ENCODE assay signal across 19 mouse cellular contexts in the genomic region with DNA sequence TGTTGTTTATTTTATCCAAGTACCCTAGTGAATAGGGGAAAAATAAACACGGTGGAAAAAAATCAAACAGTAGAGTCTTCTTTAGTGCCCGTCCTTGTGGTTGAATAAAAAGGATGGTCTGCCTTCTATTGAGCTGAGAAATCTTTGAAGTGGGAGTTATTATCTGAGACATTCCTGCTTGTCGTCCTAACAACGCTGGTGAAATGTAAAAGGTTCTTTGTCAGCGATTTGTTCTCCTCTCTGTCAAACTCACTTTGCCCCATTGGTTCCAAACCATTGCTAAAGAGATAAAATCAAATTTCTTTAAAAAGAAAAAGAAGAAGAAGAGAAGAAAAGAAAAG. TPM values are rescaled to one million over a fixed set of nuclear protein-coding genes. Genes with fewer than 3 reads are reported as not detected.
A peak's percentile ranks its signal among the peaks of the same experiment; 100 is the strongest.
DNase-seq lines count a peak whose midpoint lies in the region; ATAC-seq and TF ChIP-seq lines count a peak whose summit lies in the region.
"Had no signal": no experiment of that assay in that cellular context is flagged by ENCODE, and none has a peak within 500 bp of the region (broad histone marks: within the 10 kb centered on the region; RNA-seq: fewer than 3 reads in every experiment).

No protein-coding gene starts in this region.

- H3K27ac ChIP-seq in forebrain, embryonic 10.5 days: peak overlapping the region; percentile 99
- H3K27ac ChIP-seq in forebrain, postnatal 0 days (ENCODE audit: low read depth, low read length): no peak overlapping the region
- H3K27ac ChIP-seq in forebrain, embryonic 14.5 days (ENCODE audit: low read depth, low read length): peak overlapping the region; percentile 95
- H3K27ac ChIP-seq in hindbrain, postnatal 0 days: peak overlapping the region; percentile 98
- H3K27ac ChIP-seq in neural tube, embryonic 14.5 days (ENCODE audit: low read depth, low read length): peak overlapping the region; percentile 96; the same call in 1 of the 2 replicates
- no peak overlapping the region for H3K27ac ChIP-seq in gastrocnemius, adult 2 months
- H3K27ac ChIP-seq: heart, embryonic 15.5 days; kidney, embryonic 15.5 days; left cerebral cortex, adult 2 months; limb, embryonic 12.5 days; liver, embryonic 14.5 days had no signal

- no peak for TF ChIP-seq CTCF in forebrain, postnatal 0 days (IDR thresholded peaks at IDR 0.05; ENCODE audit: low read depth)
- TF ChIP-seq CTCF in hindbrain, postnatal 0 days (IDR thresholded peaks at IDR 0.05; ENCODE audit: low read depth): no peak
- TF ChIP-seq CTCF in gastrocnemius, adult 2 months (IDR thresholded peaks at IDR 0.05): no peak

- H3K4me1 ChIP-seq in forebrain, embryonic 10.5 days: peaks cover 83% of the 10 kb centered on the region
- H3K4me1 ChIP-seq in forebrain, postnatal 0 days (ENCODE audit: insufficient read depth): no peaks in the 10 kb centered on the region
- no peaks in the 10 kb centered on the region for H3K4me1 ChIP-seq in forebrain, embryonic 14.5 days (ENCODE audit: control insufficient read depth, insufficient read depth, low read length)
- 0 out of 2 replicates have a peak, but pooled peaks cover under 1% of the 10 kb centered on the region for H3K4me1 ChIP-seq in hindbrain, postnatal 0 days (ENCODE audit: insufficient read depth, low read length)
- H3K4me1 ChIP-seq in neural tube, embryonic 14.5 days (ENCODE audit: control insufficient read depth, insufficient read depth, low read length): peaks cover 10% of the 10 kb centered on the region; the same call in 1 of the 2 replicates
- H3K4me1 ChIP-seq: heart, embryonic 15.5 days; kidney, embryonic 15.5 days; limb, embryonic 12.5 days had no signal

- H3K9ac ChIP-seq in forebrain, postnatal 0 days: no peak overlapping the region
- no peak overlapping the region for H3K9ac ChIP-seq in forebrain, embryonic 14.5 days (ENCODE audit: low read length)
- H3K9ac ChIP-seq in hindbrain, postnatal 0 days (replicated peaks; ENCODE audit: low read length): peak overlapping the region; percentile 58; the same call in 1 of the 2 replicates
- no peak overlapping the region for H3K9ac ChIP-seq in neural tube, embryonic 14.5 days (replicated peaks; ENCODE audit: low read depth, low read length)
- H3K9ac ChIP-seq: heart, embryonic 15.5 days; kidney, embryonic 15.5 days; limb, embryonic 12.5 days; liver, embryonic 14.5 days had no signal

- H3K27me3 ChIP-seq in forebrain, embryonic 10.5 days (ENCODE audit: poor library complexity, severe bottlenecking): peaks cover 100% of the 10 kb centered on the region
- peaks cover 92% of the 10 kb centered on the region for H3K27me3 ChIP-seq in forebrain, postnatal 0 days (ENCODE audit: insufficient read depth, low read length)
- H3K27me3 ChIP-seq in forebrain, embryonic 14.5 days (replicated peaks; ENCODE audit: control insufficient read depth, insufficient read depth, low read length): peaks cover 81% of the 10 kb centered on the region
- H3K27me3 ChIP-seq in hindbrain, postnatal 0 days (ENCODE audit: insufficient read depth, low read length): peaks cover 38% of the 10 kb centered on the region
- peaks cover 38% of the 10 kb centered on the region for H3K27me3 ChIP-seq in neural tube, embryonic 14.5 days (ENCODE audit: control insufficient read depth, insufficient read depth, low read length)
- H3K27me3 ChIP-seq: CH12.LX had no signal

- no peak overlapping the region for H3K4me2 ChIP-seq in forebrain, postnatal 0 days (ENCODE audit: low read depth)
- H3K4me2 ChIP-seq in forebrain, embryonic 14.5 days (ENCODE audit: low read length): peak overlapping the region; percentile 37; the same call in 1 of the 2 replicates
- H3K4me2 ChIP-seq in hindbrain, postnatal 0 days (ENCODE audit: low read depth, low read length): peak overlapping the region; percentile 53
- peak overlapping the region; percentile 37; the same call in 1 of the 2 replicates for H3K4me2 ChIP-seq in neural tube, embryonic 14.5 days (ENCODE audit: low read depth, low read length)
- H3K4me2 ChIP-seq: heart, embryonic 15.5 days; kidney, embryonic 15.5 days; limb, embryonic 12.5 days had no signal

- ATAC-seq in forebrain, postnatal 0 days: no peak
- no peak for ATAC-seq in forebrain, embryonic 14.5 days
- no peak for ATAC-seq in hindbrain, postnatal 0 days
- no peak for ATAC-seq in neural tube, embryonic 14.5 days (ENCODE audit: low read depth)
- ATAC-seq: lung, postnatal 0 days had no signal

- WGBS in forebrain, embryonic 10.5 days: 0% methylated on average over 5 of the region's 5 CpGs
- 13% methylated on average over 5 of the region's 5 CpGs for WGBS in forebrain, postnatal 0 days
- WGBS in forebrain, embryonic 14.5 days: 2% methylated on average over 5 of the region's 5 CpGs
- WGBS in hindbrain, postnatal 0 days: 15% methylated on average over 5 of the region's 5 CpGs
- WGBS in neural tube, embryonic 14.5 days: 5% methylated on average over 5 of the region's 5 CpGs

- H3K9me3 ChIP-seq in forebrain, embryonic 10.5 days: no peaks in the 10 kb centered on the region
- H3K9me3 ChIP-seq in forebrain, postnatal 0 days (ENCODE audit: low read length): no peaks in the 10 kb centered on the region
- H3K9me3 ChIP-seq in forebrain, embryonic 14.5 days (replicated peaks; ENCODE audit: control insufficient read depth, low read length): no peaks in the 10 kb centered on the region
- H3K9me3 ChIP-seq in hindbrain, postnatal 0 days (ENCODE audit: low read length): no peaks in the 10 kb centered on the region
- H3K9me3 ChIP-seq in neural tube, embryonic 14.5 days (ENCODE audit: control insufficient read depth, low read length): no peaks in the 10 kb centered on the region
- H3K9me3 ChIP-seq: heart, embryonic 15.5 days; kidney, embryonic 15.5 days; limb, embryonic 12.5 days had no signal

- intact Hi-C loops in gastrocnemius, adult 2 months (cut with DNase I): no loop called here
- intact Hi-C loops in gastrocnemius, postnatal 36 days (cut with DNase I): no loop called here

- no peaks in the 10 kb centered on the region for H3K36me3 ChIP-seq in forebrain, embryonic 10.5 days (replicated peaks)
- no peaks in the 10 kb centered on the region for H3K36me3 ChIP-seq in forebrain, postnatal 0 days (ENCODE audit: insufficient read depth)
- H3K36me3 ChIP-seq in forebrain, embryonic 14.5 days (ENCODE audit: control insufficient read depth, insufficient read depth, low read length): no peaks in the 10 kb centered on the region
- H3K36me3 ChIP-seq in hindbrain, postnatal 0 days (ENCODE audit: insufficient read depth, low read length): no peaks in the 10 kb centered on the region
- H3K36me3 ChIP-seq in neural tube, embryonic 14.5 days (ENCODE audit: control insufficient read depth, insufficient read depth, low read length): no peaks in the 10 kb centered on the region
- H3K36me3 ChIP-seq: heart, embryonic 15.5 days; kidney, embryonic 15.5 days; limb, embryonic 12.5 days had no signal

- H3K4me3 ChIP-seq in forebrain, embryonic 10.5 days: peak overlapping the region; percentile 73; the same call in 1 of the 2 replicates
- H3K4me3 ChIP-seq in forebrain, postnatal 0 days (ENCODE audit: low read depth, low read length): no peak overlapping the region
- H3K4me3 ChIP-seq in forebrain, embryonic 14.5 days (ENCODE audit: low read depth, low read length): no peak overlapping the region
- H3K4me3 ChIP-seq in hindbrain, postnatal 0 days (ENCODE audit: low read length): peak overlapping the region; percentile 30
- no peak overlapping the region for H3K4me3 ChIP-seq in neural tube, embryonic 14.5 days (ENCODE audit: low read depth, low read length)
- no peak overlapping the region for H3K4me3 ChIP-seq in gastrocnemius, adult 2 months
- H3K4me3 ChIP-seq: heart, embryonic 15.5 days; kidney, embryonic 15.5 days; left cerebral cortex, adult 2 months; limb, embryonic 12.5 days had no signal

- DNase-seq in forebrain, embryonic 10.5 days (ENCODE audit: extremely low spot score, low spot score): no peak
- DNase-seq in forebrain, postnatal 0 days: no peak
- DNase-seq in forebrain, embryonic 14.5 days (ENCODE audit: low spot score): no peak
- DNase-seq in hindbrain, postnatal 0 days (ENCODE audit: low spot score): peak; percentile 42
- no peak for DNase-seq in gastrocnemius, adult 2 months
- DNase-seq in adrenal gland, postnatal 14 days: no peak
- DNase-seq in gastrocnemius, postnatal 36 days: no peak
- DNase-seq: heart, adult 18-20 months had no signal

RNA-seq across cellular contexts. Expression of gene Zic1, which starts 22.1 kb away (rescaled TPM):
- 6.2 and 8.9 TPM in 2 replicates for polyA plus RNA-seq in forebrain, embryonic 10.5 days (2016; fragmentation: Nextera tagmentation; extraction: Ambion mirVana)
- 65.4 and 127 TPM in 2 replicates for total RNA-seq in forebrain, postnatal 0 days (2014; rRNA removed)
- polyA plus RNA-seq in forebrain, postnatal 0 days (2015; fragmentation: Nextera tagmentation; extraction: Ambion mirVana): 4.4 and 8.9 TPM in 2 replicates
- 14.4 and 14.8 TPM in 2 replicates for polyA plus RNA-seq in forebrain, embryonic 14.5 days (2014; fragmentation: Nextera tagmentation; extraction: Ambion mirVana)
- total RNA-seq in hindbrain, postnatal 0 days (2014; rRNA removed): 281 and 342 TPM in 2 replicates
- 19.7 and 21.5 TPM in 2 replicates for polyA plus RNA-seq in hindbrain, postnatal 0 days (2015; fragmentation: Nextera tagmentation; extraction: Ambion mirVana)
- 28.7 and 30.5 TPM in 2 replicates for polyA plus RNA-seq in neural tube, embryonic 14.5 days (2014; fragmentation: Nextera tagmentation; extraction: Ambion mirVana)
- total RNA-seq in gastrocnemius, adult 2 months (2021): 1 to 10 TPM in 1 of 2 experiments, under 1 TPM in 1; 0.81 to 1.4 TPM
- 0.90 TPM in 1 of 2 replicates, not detected in the other for total RNA-seq in adrenal gland, postnatal 14 days (2021)
- total RNA-seq in gastrocnemius, postnatal 36 days (2021): 1 to 10 TPM; 1.3 to 2.8 TPM
- total RNA-seq: CH12.LX; heart, adult 18-20 months; megakaryocyte-erythroid progenitor cell, adult 5-6 weeks; neutrophil, adult 5-6 weeks had no signal
- polyA plus RNA-seq: kidney, embryonic 15.5 days; lung, postnatal 0 days; thymus, postnatal 0 days had no signal

RNA-seq across cellular contexts. Expression of gene Zic4, which starts 25.5 kb away (rescaled TPM):
- 24.8 and 41.8 TPM in 2 replicates for polyA plus RNA-seq in forebrain, embryonic 10.5 days (2016; fragmentation: Nextera tagmentation; extraction: Ambion mirVana)
- total RNA-seq in forebrain, postnatal 0 days (2014; rRNA removed): 44.3 and 99.2 TPM in 2 replicates
- 24.7 and 48.1 TPM in 2 replicates for polyA plus RNA-seq in forebrain, postnatal 0 days (2015; fragmentation: Nextera tagmentation; extraction: Ambion mirVana)
- polyA plus RNA-seq in forebrain, embryonic 14.5 days (2014; fragmentation: Nextera tagmentation; extraction: Ambion mirVana): 45.1 and 56.3 TPM in 2 replicates
- 107 and 144 TPM in 2 replicates for total RNA-seq in hindbrain, postnatal 0 days (2014; rRNA removed)
- 51.0 and 58.2 TPM in 2 replicates for polyA plus RNA-seq in hindbrain, postnatal 0 days (2015; fragmentation: Nextera tagmentation; extraction: Ambion mirVana)
- 46.7 and 50.5 TPM in 2 replicates for polyA plus RNA-seq in neural tube, embryonic 14.5 days (2014; fragmentation: Nextera tagmentation; extraction: Ambion mirVana)
- total RNA-seq in gastrocnemius, adult 2 months (2021): not detected
- not detected in 2 replicates for total RNA-seq in adrenal gland, postnatal 14 days (2021)
- under 1 TPM in 1 of 2 experiments, not detected in 1; 0.43 TPM for total RNA-seq in gastrocnemius, postnatal 36 days (2021)
- total RNA-seq: CH12.LX; heart, adult 18-20 months; megakaryocyte-erythroid progenitor cell, adult 5-6 weeks; neutrophil, adult 5-6 weeks had no signal
- polyA plus RNA-seq: heart, embryonic 15.5 days; kidney, embryonic 15.5 days; lung, postnatal 0 days; thymus, postnatal 0 days had no signal

Comparison
In these comparisons a context has a peak if more than half of its experiments do, and no peak if none do; other contexts are left out.
1. H3K27ac ChIP-seq: peak in forebrain, embryonic 10.5 days (single experiment), forebrain, embryonic 14.5 days (single experiment), hindbrain, postnatal 0 days (single experiment) and neural tube, embryonic 14.5 days (single experiment); none in forebrain, postnatal 0 days (single experiment) and gastrocnemius, adult 2 months (single experiment).
2. H3K4me3 ChIP-seq: peak in forebrain, embryonic 10.5 days (single experiment) and hindbrain, postnatal 0 days (single experiment); none in forebrain, postnatal 0 days (single experiment), forebrain, embryonic 14.5 days (single experiment), neural tube, embryonic 14.5 days (single experiment) and gastrocnemius, adult 2 months (single experiment).
3. RNA of gene Zic1, which starts 22.1 kb away (total RNA-seq): 281 to 342 TPM in hindbrain, postnatal 0 days and 65.4 to 127 TPM in forebrain, postnatal 0 days; 1.3 to 2.8 TPM in gastrocnemius, postnatal 36 days, 0.81 to 1.4 TPM in gastrocnemius, adult 2 months and 0.90 TPM in adrenal gland, postnatal 14 days; every median in the first group is over 10 times any median in the second.
4. RNA of gene Zic4, which starts 25.5 kb away (total RNA-seq): 107 to 144 TPM in hindbrain, postnatal 0 days and 44.3 to 99.2 TPM in forebrain, postnatal 0 days; 0.43 TPM in gastrocnemius, postnatal 36 days, not detected in gastrocnemius, adult 2 months and not detected in adrenal gland, postnatal 14 days; every median in the first group is over 10 times any median in the second.